In genomic region chr11:100850038-100850777, GRCm38 (mm10) we compare ENCODE assay signal across 8 mouse cellular contexts. TPM values are rescaled to one million over a fixed set of nuclear protein-coding genes. Genes with fewer than 3 reads are reported as not detected.
DNase-seq lines count a peak whose midpoint lies in the region; ATAC-seq lines count a peak whose summit lies in the region.

Gene Stat5b (minus strand): TSS chr11:100850724.

- 0% methylated on average over 9 of the region's 104 CpGs for WGBS in embryonic facial prominence, embryonic 14.5 days
- WGBS in limb, embryonic 15.5 days, result 1% methylated on average over 92 of the region's 104 CpGs
- under 1% methylated on average over 63 of the region's 104 CpGs for WGBS in midbrain, embryonic 16.5 days

- peak; percentile 81 for ATAC-seq in embryonic facial prominence, embryonic 14.5 days (ENCODE audit: low read depth)
- peak; percentile 62 for ATAC-seq in limb, embryonic 15.5 days (ENCODE audit: insufficient number of reproducible peaks, low FRiP score, low TSS enrichment, low read depth)
- ATAC-seq in midbrain, embryonic 16.5 days, result peak; percentile 69

- no peaks in the 10 kb centered on the region for H3K36me3 ChIP-seq in embryonic facial prominence, embryonic 14.5 days (ENCODE audit: control insufficient read depth, insufficient read depth, low read length)
- H3K36me3 ChIP-seq in limb, embryonic 15.5 days, result no peaks in the 10 kb centered on the region
- H3K36me3 ChIP-seq in midbrain, embryonic 16.5 days (ENCODE audit: control insufficient read depth, insufficient read depth, low read length), result no peaks in the 10 kb centered on the region

- peaks cover 15% of the 10 kb centered on the region for H3K4me1 ChIP-seq in embryonic facial prominence, embryonic 14.5 days (ENCODE audit: control insufficient read depth, insufficient read depth, low read length)
- H3K4me1 ChIP-seq in limb, embryonic 15.5 days, result peaks cover 27% of the 10 kb centered on the region
- peaks cover 20% of the 10 kb centered on the region for H3K4me1 ChIP-seq in midbrain, embryonic 16.5 days (ENCODE audit: control insufficient read depth, insufficient read depth, low read length)

- H3K9ac ChIP-seq in embryonic facial prominence, embryonic 14.5 days (ENCODE audit: low read depth, low read length), result peak within 1 kb of the TSS; percentile 91
- H3K9ac ChIP-seq in limb, embryonic 15.5 days, result peak within 1 kb of the TSS; percentile 96
- peak within 1 kb of the TSS; percentile 98 for H3K9ac ChIP-seq in midbrain, embryonic 16.5 days (ENCODE audit: low read depth, low read length)

- H3K4me2 ChIP-seq in embryonic facial prominence, embryonic 14.5 days (ENCODE audit: low read depth, low read length), result peak within 1 kb of the TSS; percentile 84
- peak within 1 kb of the TSS; percentile 83 for H3K4me2 ChIP-seq in limb, embryonic 15.5 days
- H3K4me2 ChIP-seq in midbrain, embryonic 16.5 days (ENCODE audit: low read length), result peak within 1 kb of the TSS; percentile 60

- DNase-seq in B cell, adult 2 months, result peak; percentile 81 to 87
- peak in 1 of 2 experiments; percentile 57 for DNase-seq in adrenal gland, postnatal 4 days (ENCODE audit: low spot score in 2 of 2)
- DNase-seq in embryonic facial prominence, embryonic 14.5 days (ENCODE audit: low spot score), result peak; percentile 85
- no peak for DNase-seq in heart, adult 8-10 months (ENCODE audit: low spot score)
- DNase-seq in kidney, adult 8-10 months, result peak; percentile 62 to 66
- DNase-seq in spleen, postnatal 4 days (ENCODE audit: low spot score in 2 of 2), result peak; percentile 79 to 90

- H3K27me3 ChIP-seq in embryonic facial prominence, embryonic 14.5 days (replicated peaks; ENCODE audit: control insufficient read depth, insufficient read depth, low read length), result 0 out of 2 replicates have a peak, but pooled peaks cover 4% of the 10 kb centered on the region
- peaks cover 7% of the 10 kb centered on the region; the same call in 1 of the 2 replicates for H3K27me3 ChIP-seq in limb, embryonic 15.5 days
- no peaks in the 10 kb centered on the region; the same call in 1 of the 2 replicates for H3K27me3 ChIP-seq in midbrain, embryonic 16.5 days (ENCODE audit: control insufficient read depth, insufficient read depth, low read depth, low read length)

- peak within 1 kb of the TSS; percentile 92 for H3K4me3 ChIP-seq in embryonic facial prominence, embryonic 14.5 days (ENCODE audit: low read depth, low read length)
- H3K4me3 ChIP-seq in limb, embryonic 15.5 days, result peak within 1 kb of the TSS; percentile 99
- peak within 1 kb of the TSS; percentile 97 for H3K4me3 ChIP-seq in midbrain, embryonic 16.5 days (ENCODE audit: low read depth, low read length)

- peak within 1 kb of the TSS; percentile 75 for H3K27ac ChIP-seq in embryonic facial prominence, embryonic 14.5 days (replicated peaks; ENCODE audit: low read depth, low read length)
- H3K27ac ChIP-seq in limb, embryonic 15.5 days, result peak within 1 kb of the TSS; percentile 87
- peak within 1 kb of the TSS; percentile 87 for H3K27ac ChIP-seq in midbrain, embryonic 16.5 days (ENCODE audit: low read length)

- no peaks in the 10 kb centered on the region for H3K9me3 ChIP-seq in embryonic facial prominence, embryonic 14.5 days (ENCODE audit: control insufficient read depth, low read length)
- H3K9me3 ChIP-seq in limb, embryonic 15.5 days, result no peaks in the 10 kb centered on the region
- no peaks in the 10 kb centered on the region for H3K9me3 ChIP-seq in midbrain, embryonic 16.5 days (replicated peaks; ENCODE audit: control insufficient read depth, low read length, poor library complexity, severe bottlenecking)

RNA-seq across cellular contexts. Expression of gene Stat5b, which starts in this region (rescaled TPM):
- 10 to 100 TPM; 68.2 to 68.7 TPM for total RNA-seq in adrenal gland, postnatal 4 days (2021)
- polyA plus RNA-seq in embryonic facial prominence, embryonic 14.5 days (2014; fragmentation: Nextera tagmentation; extraction: Ambion mirVana), result 24.5 and 27.6 TPM in 2 replicates
- total RNA-seq in heart, adult 8-10 months (2022), result 10 to 100 TPM; 57.2 to 64.8 (median 62.7) TPM
- 23.4 and 25.5 TPM in 2 replicates for polyA plus RNA-seq in limb, embryonic 15.5 days (2015; fragmentation: Nextera tagmentation; extraction: Ambion mirVana)
- 17.5 and 22.9 TPM in 2 replicates for polyA plus RNA-seq in midbrain, embryonic 16.5 days (2015; fragmentation: Nextera tagmentation; extraction: Ambion mirVana)
